Mouse (Mus musculus): ENCODE measurements around the gene Sympk. TPM values are rescaled to one million over a fixed set of nuclear protein-coding genes. Genes with fewer than 3 reads are reported as not detected.

Gene Sympk
- total RNA-seq, 2 experiments from 2014 or later, result 122 to 133 TPM

- no peak for DNase-seq (ENCODE audit: low spot score in 2 of 2)
- intact Hi-C loops (cut with DNase I), result loop anchor here (2.0 kb wide), 1 partner anchor 17 kb away; the partner anchor contains the start of gene Foxa3
Observed at GRCm38 (mm10) chr7:19005417-19006121, 18.6 kb upstream of the Sympk start.

- DNase-seq (ENCODE audit: low spot score in 2 of 2), result peak; percentile 81 to 92
- intact Hi-C loops (cut with DNase I), result loop anchor here (2.0 kb wide), 1 partner anchor 16 kb away; the partner anchor contains the start of gene Foxa3
Observed at GRCm38 (mm10) chr7:19006476-19006875, 17.7 kb upstream of the Sympk start.

- no peak for DNase-seq (ENCODE audit: low spot score in 2 of 2)
- intact Hi-C loops (cut with DNase I), result loop anchor here (2.0 kb wide), 1 partner anchor 15 kb away; the partner anchor contains the start of gene Foxa3
Observed at GRCm38 (mm10) chr7:19007026-19007977, 16.9 kb upstream of the Sympk start.

GRCm38 (mm10) chr7:19010581-19010980 lies 13.6 kb upstream of the Sympk start:
- intact Hi-C loops (cut with DNase I), result no loop called here
- DNase-seq (ENCODE audit: low spot score in 2 of 2), result no peak

GRCm38 (mm10) chr7:19012025-19012621 lies 12.1 kb upstream of the Sympk start:
- intact Hi-C loops (cut with DNase I), result no loop called here
- DNase-seq (ENCODE audit: low spot score in 2 of 2), result no peak

GRCm38 (mm10) chr7:19012882-19013281 lies 11.3 kb upstream of the Sympk start:
- no peak for DNase-seq (ENCODE audit: low spot score in 2 of 2)
- intact Hi-C loops (cut with DNase I), result no loop called here

- intact Hi-C loops (cut with DNase I), result no loop called here
- no peak for DNase-seq (ENCODE audit: low spot score in 2 of 2)
Observed at GRCm38 (mm10) chr7:19014452-19014851, 9.7 kb upstream of the Sympk start.

GRCm38 (mm10) chr7:19016042-19016441 lies 8.1 kb upstream of the Sympk start:
- DNase-seq (ENCODE audit: low spot score in 2 of 2), result no peak
- intact Hi-C loops (cut with DNase I), result no loop called here

GRCm38 (mm10) chr7:19017909-19018308 lies 6.3 kb upstream of the Sympk start:
- no peak for DNase-seq (ENCODE audit: low spot score in 2 of 2)

GRCm38 (mm10) chr7:19021048-19021447 lies 3.1 kb upstream of the Sympk start:
- intact Hi-C loops (cut with DNase I), result no loop called here

More at GRCm38 (mm10) chr7:19017909-19018308, 6.3 kb upstream of the Sympk start:
- intact Hi-C loops (cut with DNase I), result no loop called here

GRCm38 (mm10) chr7:19022189-19022958 lies 1.8 kb upstream of the Sympk start:
- no peak for DNase-seq (ENCODE audit: low spot score in 2 of 2)
- intact Hi-C loops (cut with DNase I), result loop anchor here (2.0 kb wide), 1 partner anchor 16 kb away; no protein-coding TSS in a partner anchor

More at GRCm38 (mm10) chr7:19021048-19021447, 3.1 kb upstream of the Sympk start:
- no peak for DNase-seq (ENCODE audit: low spot score in 2 of 2)

GRCm38 (mm10) chr7:19023357-19023814 lies 791 bp upstream of the Sympk start, which contains the start of gene Foxa3:
TSS of gene Foxa3 (minus strand) at chr7:19023538.
- no peak for DNase-seq (ENCODE audit: low spot score in 2 of 2)
- intact Hi-C loops (cut with DNase I), result loop anchor here (2.0 kb wide), 1 partner anchor 17 kb away; no protein-coding TSS in a partner anchor

- intact Hi-C loops (cut with DNase I), result no loop called here
- peak in 1 of 2 experiments; percentile 19 for DNase-seq (ENCODE audit: low spot score in 2 of 2)
Observed at GRCm38 (mm10) chr7:19024581-19025255, 541 bp downstream of the Sympk start.

GRCm38 (mm10) chr7:19028067-19028466 lies 3.9 kb downstream of the Sympk start:
- intact Hi-C loops (cut with DNase I), result no loop called here
- no peak for DNase-seq (ENCODE audit: low spot score in 2 of 2)

GRCm38 (mm10) chr7:19029084-19029653 lies 5.0 kb downstream of the Sympk start:
- intact Hi-C loops (cut with DNase I), result no loop called here
- peak in 1 of 2 experiments; percentile 42 for DNase-seq (ENCODE audit: low spot score in 2 of 2)

GRCm38 (mm10) chr7:19031641-19032040 lies 7.5 kb downstream of the Sympk start:
- intact Hi-C loops (cut with DNase I), result no loop called here

GRCm38 (mm10) chr7:19044616-19045015 lies 20.4 kb downstream of the Sympk start:
- DNase-seq (ENCODE audit: low spot score in 2 of 2), result no peak
- intact Hi-C loops (cut with DNase I), result no loop called here

More at GRCm38 (mm10) chr7:19031641-19032040, 7.5 kb downstream of the Sympk start:
- DNase-seq (ENCODE audit: low spot score in 2 of 2), result no peak

Measured in left cerebral cortex, postnatal 25 days (tissue).